Mouse (Mus musculus) limb, embryonic 14.5 days (tissue): Measurements from ENCODE around the gene Hcn4. TPM values are rescaled to one million over a fixed set of nuclear protein-coding genes. Genes with fewer than 3 reads are reported as not detected.

Experiments
- ATAC-seq: fragments of 200-750 bp; cut with Nextera tagmentation; 2 replicates; pipeline ENCODE4 v1.8.0; 2017; ENCODE audit warnings: low read depth, moderate number of reproducible peaks, moderate TSS enrichment; ENCODE audit not compliant: low FRiP score
- DNase-seq: peaks from one replicate; pipeline ENCODE4 v3.0.0-alpha.2; 2015; ENCODE audit warnings: low spot score
- H3K27ac ChIP-seq: fragments of 300-500 bp; sonication (generic); replicated peaks from 2 replicates; pipeline ENCODE4 v1.5.1; 2014; ENCODE audit warnings: low read depth, mild to moderate bottlenecking, low read length, moderate library complexity, mixed read lengths
- H3K27me3 ChIP-seq: fragments of 300-500 bp; sonication (generic); 2 replicates; pipeline ENCODE4 v1.6.1; 2014; ENCODE audit warnings: low read length, mixed read lengths; ENCODE audit not compliant: control insufficient read depth, insufficient read depth
- H3K36me3 ChIP-seq: fragments of 300-500 bp; sonication (generic); 2 replicates; pipeline ENCODE4 v1.6.1; 2014; ENCODE audit warnings: mild to moderate bottlenecking, low read length, moderate library complexity, mixed read lengths; ENCODE audit not compliant: control insufficient read depth, insufficient read depth
- H3K4me1 ChIP-seq: fragments of 300-500 bp; sonication (generic); 2 replicates; pipeline ENCODE4 v1.6.1; 2014; ENCODE audit warnings: antibody characterized with exemption, low read length, mixed read lengths; ENCODE audit not compliant: control insufficient read depth, insufficient read depth
- H3K4me2 ChIP-seq: fragments of 300-500 bp; sonication (generic); replicated peaks from 2 replicates; pipeline ENCODE4 v1.6.1; 2014; ENCODE audit warnings: low read depth, mild to moderate bottlenecking, low read length, moderate library complexity; ENCODE audit not compliant: severe bottlenecking
- H3K4me3 ChIP-seq: fragments of 300-500 bp; sonication (generic); replicated peaks from 2 replicates; pipeline ENCODE4 v1.5.1; 2014; ENCODE audit warnings: low read length
- H3K9ac ChIP-seq: fragments of 300-500 bp; sonication (generic); 2 replicates; pipeline ENCODE4 v1.6.1; 2014; ENCODE audit warnings: mild to moderate bottlenecking, low read depth, low read length, moderate library complexity; ENCODE audit not compliant: severe bottlenecking
- H3K9me3 ChIP-seq: fragments of 300-500 bp; sonication (generic); 2 replicates; pipeline ENCODE4 v1.6.1; 2016; ENCODE audit warnings: low read length; ENCODE audit not compliant: control insufficient read depth
- POLR2A ChIP-seq: fragments of 200-500 bp; IDR thresholded peaks from 2 replicates; pipeline ENCODE4 v1.8.0; 2012; ENCODE audit warnings: inconsistent platforms, mild to moderate bottlenecking, moderate library complexity, borderline replicate concordance; ENCODE audit not compliant: insufficient read depth, insufficient read length; ENCODE audit errors: extremely low read depth
- WGBS: fragments of 180-500 bp; shearing (Covaris S2); extraction: QIAGEN DNeasy Blood & Tissue Kit; methylation state at CpG from one replicate; pipeline ENCODE4 v1.1.7; 2014; 5-methylcytosine and 5-hydroxymethylcytosine counted together
- polyA plus RNA-seq, 2 experiments: library from polyadenylated mRNA; depleted of rRNA in 1 of 2; stranded (reverse) in 1 of 2; unstranded in 1 of 2; fragments of >200 nt; fragmentation: Nextera tagmentation in 1 of 2; extraction: Ambion mirVana in 1 of 2; gene quantifications; 2 replicates each; pipeline versions ENCODE4 v1.2.1 to v1.2.3; 2012 to 2014

Hcn4 gene
- polyA plus RNA-seq (2012; rRNA removed) (1.2 and 1.6 TPM in 2 replicates), polyA plus RNA-seq (2014; fragmentation: Nextera tagmentation; extraction: Ambion mirVana) (0.25 and 0.43 TPM in 2 replicates)

DNA sequence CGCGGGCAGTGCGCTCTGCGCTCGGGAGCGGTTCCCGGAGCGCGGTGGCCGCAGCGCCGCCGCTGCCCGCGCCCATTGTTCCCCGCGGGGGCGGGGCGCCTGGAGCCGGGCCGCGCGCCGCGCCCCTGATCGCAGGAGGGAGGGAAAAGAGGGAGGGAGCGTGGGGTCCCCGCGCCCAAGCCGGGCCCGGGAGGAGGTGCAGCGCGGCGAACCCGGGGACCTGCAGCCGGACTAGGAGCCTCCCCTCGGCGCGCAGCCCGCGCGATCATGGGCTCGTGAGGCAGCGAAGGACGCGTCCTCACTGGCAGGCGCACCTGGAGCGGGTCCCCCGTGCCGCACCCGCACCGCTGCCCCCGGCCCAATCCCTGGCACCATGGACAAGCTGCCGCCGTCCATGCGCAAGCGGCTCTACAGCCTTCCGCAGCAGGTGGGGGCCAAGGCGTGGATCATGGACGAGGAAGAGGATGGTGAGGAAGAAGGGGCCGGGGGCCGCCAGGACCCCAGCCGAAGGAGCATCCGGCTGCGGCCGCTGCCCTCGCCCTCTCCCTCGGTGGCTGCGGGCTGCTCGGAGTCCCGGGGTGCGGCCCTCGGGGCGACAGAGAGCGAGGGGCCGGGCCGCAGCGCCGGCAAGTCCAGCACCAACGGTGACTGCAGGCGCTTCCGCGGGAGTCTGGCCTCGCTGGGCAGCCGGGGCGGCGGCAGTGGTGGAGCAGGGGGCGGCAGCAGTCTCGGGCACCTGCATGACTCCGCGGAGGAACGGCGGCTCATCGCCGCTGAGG is at the start of gene Hcn4:
Gene Hcn4 (plus strand): TSS at position 274 of the 779 bp plus-strand sequence.
- Histone ChIP-seq H3K27me3 (peaks cover 27% of the 10 kb centered on the region), H3K9ac (peak within 1 kb of the TSS; percentile 41), H3K4me2 (peak within 1 kb of the TSS; percentile 99), H3K4me1 (peaks cover 6% of the 10 kb centered on the region; the same call in 1 of the 2 replicates), H3K9me3 (no peaks in the 10 kb centered on the region), H3K36me3 (no peaks in the 10 kb centered on the region), H3K4me3 (peak within 1 kb of the TSS; percentile 72), H3K27ac (no peak within 1 kb of the TSS)
- no peak for TF ChIP-seq POLR2A
- no peak for DNase-seq
- ATAC-seq = peak; percentile 8; the same call in 1 of the 2 replicates
- under 1% methylated on average over 41 of the region's 95 CpGs for WGBS

DNA sequence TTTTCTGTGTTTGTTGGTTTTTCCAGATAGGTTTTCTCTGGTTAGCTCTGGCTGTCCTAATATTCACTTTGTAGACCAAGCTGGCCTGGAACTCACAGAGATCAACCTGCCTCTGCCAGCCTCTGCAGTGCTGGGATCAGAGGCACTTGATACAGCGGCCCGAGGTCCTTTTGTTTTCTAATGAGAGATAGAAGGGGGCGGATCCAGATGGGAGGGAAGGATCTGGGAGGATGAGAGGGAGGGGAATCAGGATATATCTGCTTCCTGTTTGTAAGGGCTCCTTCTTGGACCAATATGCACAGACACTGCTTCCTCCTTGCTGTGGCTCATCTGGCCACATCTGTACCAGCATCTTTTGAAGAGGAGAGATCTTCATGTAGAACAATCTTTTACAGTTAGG is 48.5 kb upstream of the Hcn4 start:
- no peaks in the 10 kb centered on the region for H3K9me3 ChIP-seq
- H3K4me2 ChIP-seq = no peak overlapping the region
- DNase-seq (no peak), ATAC-seq (no peak)
- H3K9ac ChIP-seq = no peak overlapping the region
- no peak overlapping the region for H3K27ac ChIP-seq
- no peaks in the 10 kb centered on the region for H3K27me3 ChIP-seq
- no peaks in the 10 kb centered on the region for H3K36me3 ChIP-seq
- 68% methylated on average over 3 of the region's 3 CpGs for WGBS
- no peaks in the 10 kb centered on the region for H3K4me1 ChIP-seq
- TF ChIP-seq POLR2A = no peak
- no peak overlapping the region for H3K4me3 ChIP-seq

DNA sequence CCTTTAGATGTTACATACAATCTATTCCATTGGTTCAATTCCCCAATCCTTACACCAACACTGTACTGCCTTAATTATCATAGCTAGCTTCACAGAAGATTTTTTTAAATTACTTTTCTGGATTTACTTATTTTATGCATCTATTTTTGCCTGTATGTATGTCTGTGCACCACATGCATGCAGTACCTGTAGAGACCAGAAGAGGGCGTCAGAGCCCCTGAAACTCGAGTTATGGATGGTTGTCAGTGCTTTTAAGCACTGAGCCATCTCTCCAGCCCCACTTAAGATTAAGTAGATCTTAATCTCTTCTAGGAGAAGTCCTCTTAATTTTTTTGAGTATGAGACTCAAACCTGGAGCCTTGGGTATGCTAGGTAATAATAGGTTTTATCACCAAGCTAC is 47.8 kb upstream of the Hcn4 start:
- H3K4me1 ChIP-seq = no peaks in the 10 kb centered on the region
- H3K9me3 ChIP-seq = no peaks in the 10 kb centered on the region
- DNase-seq (no peak), ATAC-seq (no peak)
- no peak overlapping the region for H3K9ac ChIP-seq
- no peak overlapping the region for H3K4me2 ChIP-seq
- H3K27me3 ChIP-seq = no peaks in the 10 kb centered on the region
- no peaks in the 10 kb centered on the region for H3K36me3 ChIP-seq
- WGBS = 13% methylated on average over 2 of the region's 2 CpGs
- TF ChIP-seq POLR2A = no peak
- H3K27ac ChIP-seq = no peak overlapping the region
- no peak overlapping the region for H3K4me3 ChIP-seq

DNA sequence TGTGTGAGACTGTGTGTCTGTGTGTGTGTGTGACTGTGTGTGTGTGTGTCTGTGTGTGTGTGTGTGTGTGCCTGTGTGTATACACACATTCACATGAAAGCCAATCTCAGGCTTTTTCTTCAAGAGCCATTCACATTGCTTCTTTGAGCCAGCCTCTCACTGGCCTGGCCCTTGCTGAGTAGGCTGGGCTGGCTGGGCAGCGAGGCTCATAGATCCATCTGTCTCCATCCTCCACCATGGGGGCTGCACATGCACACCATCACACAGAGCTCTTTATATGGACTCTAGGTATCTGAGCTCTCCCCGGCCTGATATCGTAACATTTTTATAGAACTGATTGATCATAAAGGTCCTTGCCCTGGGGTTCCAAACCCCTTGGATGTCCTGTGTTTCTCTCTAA is 33.7 kb upstream of the Hcn4 start:
- WGBS = 45% methylated on average over 3 of the region's 3 CpGs
- no peak overlapping the region for H3K4me3 ChIP-seq
- ATAC-seq (no peak), DNase-seq (no peak)
- H3K27ac ChIP-seq = no peak overlapping the region
- H3K36me3 ChIP-seq = no peaks in the 10 kb centered on the region
- no peaks in the 10 kb centered on the region for H3K4me1 ChIP-seq
- no peaks in the 10 kb centered on the region for H3K9me3 ChIP-seq
- no peak for TF ChIP-seq POLR2A
- H3K9ac ChIP-seq = no peak overlapping the region
- H3K4me2 ChIP-seq = no peak overlapping the region
- H3K27me3 ChIP-seq = no peaks in the 10 kb centered on the region

DNA sequence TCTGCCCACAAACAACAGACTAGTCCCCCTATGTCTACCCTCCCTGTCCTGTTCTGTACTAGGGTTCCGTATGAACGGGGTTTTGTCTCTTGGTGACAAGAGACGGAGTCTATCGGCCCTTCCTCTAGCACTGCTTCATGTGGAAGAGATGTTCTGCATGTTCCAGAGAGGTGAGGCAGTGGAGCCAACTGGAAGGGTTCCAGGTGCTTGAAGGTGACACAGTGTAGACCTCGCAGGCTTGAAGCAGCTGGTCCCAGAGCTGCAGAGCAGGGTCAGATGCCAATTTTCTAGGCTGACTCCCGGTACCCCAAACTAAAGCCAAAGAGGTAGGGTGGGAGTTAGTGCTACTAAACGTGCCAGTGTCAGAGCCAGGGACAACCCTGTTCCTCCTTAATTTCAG is 25.1 kb upstream of the Hcn4 start:
- Histone ChIP-seq H3K4me3 (no peak overlapping the region), H3K4me2 (no peak overlapping the region), H3K36me3 (no peaks in the 10 kb centered on the region), H3K9me3 (no peaks in the 10 kb centered on the region), H3K4me1 (no peaks in the 10 kb centered on the region), H3K9ac (no peak overlapping the region), H3K27ac (no peak overlapping the region), H3K27me3 (no peaks in the 10 kb centered on the region)
- no peak for TF ChIP-seq POLR2A
- no peak for ATAC-seq
- DNase-seq = no peak
- 79% methylated on average over 7 of the region's 7 CpGs for WGBS

DNA sequence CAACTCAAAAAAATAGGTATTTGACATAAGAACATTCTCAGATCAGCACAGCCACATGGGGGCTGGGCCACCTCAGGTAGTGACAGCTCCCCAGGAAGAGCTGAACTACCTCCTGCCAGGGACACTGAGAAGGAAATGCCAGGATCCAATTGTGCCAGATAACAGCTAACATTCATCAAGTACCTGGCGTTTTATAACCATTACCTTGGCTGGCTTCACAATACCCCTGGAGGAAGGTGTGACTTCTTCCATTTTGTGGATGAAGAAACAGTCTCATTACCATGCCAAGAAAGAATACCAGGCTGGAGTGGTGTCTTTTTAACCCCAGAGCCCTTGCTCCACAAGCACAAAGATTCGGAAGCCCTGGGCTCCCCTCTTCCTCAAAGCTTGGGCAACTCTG is 21.8 kb upstream of the Hcn4 start:
- WGBS = 71% methylated on average over 2 of the region's 2 CpGs
- H3K4me3 ChIP-seq = no peak overlapping the region
- DNase-seq (no peak), ATAC-seq (no peak)
- TF ChIP-seq POLR2A = no peak
- H3K27ac ChIP-seq = no peak overlapping the region
- H3K4me1 ChIP-seq = peaks cover 6% of the 10 kb centered on the region; the same call in 1 of the 2 replicates
- no peaks in the 10 kb centered on the region for H3K9me3 ChIP-seq
- no peaks in the 10 kb centered on the region for H3K27me3 ChIP-seq
- no peaks in the 10 kb centered on the region for H3K36me3 ChIP-seq
- H3K4me2 ChIP-seq = no peak overlapping the region
- H3K9ac ChIP-seq = no peak overlapping the region
